Mouse (Mus musculus) embryonic fibroblast, embryonic 13.5 days (primary cell): Measurements from ENCODE around the gene Il11ra1. TPM values are rescaled to one million over a fixed set of nuclear protein-coding genes. Genes with fewer than 3 reads are reported as not detected.

Source experiments
- H3K27ac ChIP-seq: 2 replicates; pipeline ENCODE4 v1.5.1; 2012; ENCODE audit warnings: low read length, control low read depth, inconsistent platforms; ENCODE audit not compliant: insufficient read depth
- H3K4me1 ChIP-seq: 2 replicates; pipeline ENCODE4 v1.6.1; 2011; ENCODE audit warnings: low read length; ENCODE audit not compliant: control insufficient read depth, insufficient read depth
- H3K4me3 ChIP-seq: 2 replicates; pipeline ENCODE4 v1.5.1; 2011; ENCODE audit warnings: mild to moderate bottlenecking, control low read depth, low read length; ENCODE audit not compliant: insufficient read depth
- CTCF ChIP-seq: IDR thresholded peaks from 2 replicates; pipeline ENCODE4 v1.5.1; 2011; ENCODE audit warnings: mild to moderate bottlenecking, control low read depth, low read length, moderate library complexity, borderline replicate concordance; ENCODE audit not compliant: insufficient read depth
- POLR2A ChIP-seq: IDR thresholded peaks from 2 replicates; pipeline ENCODE4 v1.6.1; 2011; ENCODE audit warnings: low read depth, mild to moderate bottlenecking, control low read depth, low read length, moderate library complexity
- polyA plus RNA-seq: library from polyadenylated mRNA; stranded (reverse); fragments of >200 nt; gene quantifications from 2 replicates; pipeline ENCODE4 v1.2.4, GENCODE M21; 2011; ENCODE audit warnings: low read depth; ENCODE audit not compliant: missing spikeins, insufficient read length

Gene Il11ra1
- polyA plus RNA-seq, 1 experiment = 97.4 TPM

DNA sequence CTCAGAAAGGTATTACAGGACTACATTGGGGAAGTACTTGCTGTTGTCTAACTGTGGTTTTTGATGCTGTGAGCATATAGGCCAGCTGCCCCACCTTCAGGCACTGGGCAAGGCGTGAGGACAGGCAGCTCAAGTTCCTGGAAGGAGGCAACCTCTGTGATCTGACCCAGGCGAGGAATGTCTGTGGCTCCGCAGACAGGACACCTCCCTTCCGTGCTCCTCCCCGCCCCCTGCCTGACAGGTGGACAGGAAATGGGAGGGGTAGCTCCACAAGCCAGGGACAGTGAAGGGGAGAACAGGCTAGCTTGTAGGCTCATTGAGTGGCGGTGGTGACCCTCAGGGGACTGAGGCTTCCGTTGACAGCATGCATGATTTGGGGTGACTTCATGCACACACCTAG lies 35.3 kb upstream of the Il11ra1 start:
- Histone ChIP-seq H3K4me3 (no peak overlapping the region), H3K4me1 (0 out of 2 replicates have a peak, but pooled peaks cover 2% of the 10 kb centered on the region), H3K27ac (no peak overlapping the region)
- no peak for TF ChIP-seq CTCF
- no peak for TF ChIP-seq POLR2A

DNA sequence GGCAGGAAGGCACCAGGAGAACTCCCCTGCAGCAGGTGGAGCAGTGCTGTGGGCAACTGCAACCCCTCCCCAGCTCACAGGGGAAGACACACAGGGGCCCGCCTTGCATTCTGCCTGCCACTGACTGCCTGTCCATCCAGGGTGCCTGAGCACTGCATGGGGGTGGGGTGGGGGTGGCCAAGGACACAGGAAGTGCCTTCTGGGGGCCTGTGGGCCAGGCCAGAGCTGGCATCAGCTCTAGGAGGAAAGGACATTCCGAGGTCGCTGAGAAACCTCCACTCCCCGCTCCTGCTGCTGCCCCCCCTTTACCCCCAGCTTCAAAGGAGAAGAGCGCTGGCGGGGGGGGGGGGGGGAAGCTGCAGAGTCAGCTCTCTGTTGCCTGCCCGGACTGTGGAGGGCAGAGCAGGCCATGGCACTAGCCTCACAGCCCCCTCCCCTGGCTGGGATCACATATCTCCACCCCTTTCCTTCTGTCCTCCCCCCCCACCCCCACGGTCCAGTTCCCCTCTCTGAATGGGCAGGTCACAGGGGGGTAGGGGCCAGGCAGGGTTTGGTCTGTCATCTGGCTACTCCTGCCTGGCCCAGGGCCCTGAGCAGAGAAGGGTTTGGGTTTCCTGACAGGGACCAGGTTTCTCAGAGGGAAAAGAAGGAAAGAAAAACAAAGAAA lies 34.6 kb upstream of the Il11ra1 start:
- Histone ChIP-seq H3K4me3 (no peak overlapping the region), H3K4me1 (0 out of 2 replicates have a peak, but pooled peaks cover 7% of the 10 kb centered on the region), H3K27ac (no peak overlapping the region)
- TF ChIP-seq POLR2A (no peak), CTCF (no peak)

DNA sequence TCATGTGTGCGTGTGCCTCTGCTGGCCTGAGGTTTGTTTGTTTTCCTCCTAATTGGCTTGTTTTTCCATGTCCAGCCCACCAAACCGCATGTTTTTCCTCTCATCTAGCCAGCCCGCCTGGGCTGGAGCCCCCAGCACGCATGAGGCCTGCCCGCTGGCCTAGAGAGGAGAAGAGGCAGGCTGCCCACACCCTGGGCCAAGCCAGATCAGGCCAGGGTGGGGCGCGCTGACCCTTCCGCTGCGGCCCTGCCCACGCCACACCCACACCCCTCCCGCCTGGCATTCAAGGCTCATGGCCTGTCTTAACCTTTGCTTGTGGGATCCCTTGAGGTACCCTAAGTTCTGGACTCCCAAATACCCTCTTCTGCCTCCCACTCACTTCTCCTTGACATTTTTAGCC lies 33.1 kb upstream of the Il11ra1 start:
- TF ChIP-seq CTCF = no peak
- TF ChIP-seq POLR2A = no peak
- Histone ChIP-seq H3K4me1 (0 out of 2 replicates have a peak, but pooled peaks cover 7% of the 10 kb centered on the region), H3K27ac (no peak overlapping the region), H3K4me3 (no peak overlapping the region)

DNA sequence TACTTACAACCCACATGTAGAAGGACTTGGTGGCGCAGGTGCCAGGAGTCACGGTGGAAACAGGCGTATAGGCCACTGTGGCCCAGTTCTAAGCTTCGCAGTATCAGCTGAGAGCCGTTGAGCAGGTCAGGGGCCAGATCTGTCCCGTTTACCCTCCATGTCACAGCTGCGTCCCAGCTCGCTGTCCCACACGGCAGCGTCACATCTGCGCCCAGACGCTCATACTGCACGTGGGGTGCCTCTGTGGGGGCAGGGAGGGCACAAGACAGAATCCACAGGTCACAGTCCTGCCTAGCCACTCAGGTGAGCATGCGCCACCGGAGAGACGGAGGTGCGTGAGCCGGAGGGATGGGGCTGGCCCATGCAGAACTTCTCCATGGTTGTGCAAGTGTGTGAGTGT lies 29.0 kb upstream of the Il11ra1 start:
- H3K4me3 ChIP-seq = no peak overlapping the region
- no peak for TF ChIP-seq CTCF
- TF ChIP-seq POLR2A = no peak
- H3K27ac ChIP-seq = no peak overlapping the region
- H3K4me1 ChIP-seq = 0 out of 2 replicates have a peak, but pooled peaks cover 7% of the 10 kb centered on the region

DNA sequence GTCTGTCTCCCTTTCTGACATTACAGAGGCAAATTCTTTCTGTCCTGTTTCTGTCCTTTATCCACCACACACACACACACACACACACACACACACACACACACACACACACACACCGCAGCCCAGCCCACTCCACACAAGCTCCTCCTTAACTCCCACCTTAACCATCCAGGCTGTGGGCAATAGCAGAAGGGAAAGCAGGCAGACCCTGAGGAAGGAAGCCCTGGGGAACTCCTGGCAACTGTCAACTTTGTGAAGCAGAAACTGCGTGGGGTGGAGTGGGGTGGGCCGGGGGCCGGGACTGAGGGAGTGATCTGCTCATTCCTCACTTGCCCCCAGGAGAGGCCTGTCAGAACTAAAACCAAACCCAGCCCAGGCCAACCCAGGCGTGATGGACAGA lies 28.3 kb upstream of the Il11ra1 start:
- no peak overlapping the region for H3K27ac ChIP-seq
- peaks cover 10% of the 10 kb centered on the region; the same call in 1 of the 2 replicates for H3K4me1 ChIP-seq
- H3K4me3 ChIP-seq = no peak overlapping the region
- TF ChIP-seq CTCF (no peak), POLR2A (no peak)

DNA sequence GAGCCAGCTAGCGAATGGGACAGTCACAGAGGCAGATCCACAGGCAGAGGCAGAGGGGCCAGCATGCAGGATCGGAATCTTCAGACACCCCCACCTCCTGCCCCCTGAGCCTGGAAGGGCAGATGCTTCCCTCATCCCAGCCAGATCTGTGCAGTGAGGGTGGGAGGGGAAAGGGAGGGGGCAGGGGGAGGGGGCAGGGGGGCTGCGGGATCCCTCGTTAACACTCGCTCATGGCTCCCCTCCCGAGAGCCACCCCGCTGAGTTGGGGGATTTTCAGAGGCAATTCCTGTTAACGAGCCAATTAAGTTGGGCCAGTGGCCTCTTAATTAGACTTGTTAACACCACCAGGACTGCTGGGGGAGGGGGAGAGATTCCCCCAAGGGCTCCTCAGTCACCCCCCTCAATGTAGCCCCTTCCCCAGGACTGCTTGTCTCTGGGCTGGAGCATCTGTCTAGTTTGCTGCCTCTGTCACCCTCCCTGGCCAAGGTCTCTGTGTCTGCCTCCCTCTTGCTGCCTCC lies 27.8 kb upstream of the Il11ra1 start:
- TF ChIP-seq POLR2A = no peak
- TF ChIP-seq CTCF = no peak
- H3K4me1 ChIP-seq = peaks cover 13% of the 10 kb centered on the region; the same call in 1 of the 2 replicates
- no peak overlapping the region for H3K4me3 ChIP-seq
- H3K27ac ChIP-seq = no peak overlapping the region

DNA sequence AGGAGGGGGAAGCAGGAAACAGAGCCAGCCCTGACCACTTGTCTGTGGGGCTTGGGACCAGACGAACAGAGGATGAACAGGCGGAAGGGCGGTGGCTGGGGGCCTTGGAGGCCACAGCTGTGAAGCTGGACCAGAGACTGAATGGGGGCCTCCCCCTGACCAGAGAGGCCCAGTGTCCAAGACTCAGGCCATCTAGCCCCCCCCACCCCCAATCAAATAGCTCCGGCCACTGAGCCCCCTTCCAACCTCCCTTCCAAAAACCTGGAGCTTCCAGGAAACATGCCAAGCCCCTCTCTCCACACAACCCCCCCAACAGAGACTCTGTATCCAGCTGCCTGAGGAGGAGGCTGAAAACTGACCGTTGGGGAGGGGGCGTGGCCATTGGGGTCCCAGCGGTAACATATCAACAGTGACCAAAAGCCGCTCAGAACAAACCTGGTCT lies 27.2 kb upstream of the Il11ra1 start:
- TF ChIP-seq CTCF (no peak), POLR2A (no peak)
- no peak overlapping the region for H3K27ac ChIP-seq
- no peak overlapping the region for H3K4me3 ChIP-seq
- peaks cover 16% of the 10 kb centered on the region for H3K4me1 ChIP-seq

DNA sequence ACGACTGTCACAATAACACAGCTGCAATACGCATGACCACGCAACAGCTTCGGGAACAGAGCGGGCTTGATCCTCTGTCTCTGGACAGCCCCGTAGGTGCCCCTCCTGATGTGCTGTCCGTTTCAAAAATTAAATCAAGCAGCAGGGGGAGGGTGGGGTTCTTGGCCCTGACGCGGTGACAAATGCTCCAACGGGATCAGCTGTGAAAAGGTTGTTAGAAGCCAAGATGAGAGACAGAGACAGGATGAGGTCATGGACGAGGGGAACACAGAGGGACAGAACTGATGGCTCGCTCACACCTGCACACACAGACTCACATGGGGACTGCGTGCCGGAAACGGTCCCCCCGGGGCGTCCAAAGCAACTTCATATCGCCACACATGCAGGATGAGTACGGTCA lies 26.6 kb upstream of the Il11ra1 start:
- peaks cover 17% of the 10 kb centered on the region for H3K4me1 ChIP-seq
- no peak overlapping the region for H3K27ac ChIP-seq
- TF ChIP-seq CTCF (no peak), POLR2A (no peak)
- no peak overlapping the region for H3K4me3 ChIP-seq

DNA sequence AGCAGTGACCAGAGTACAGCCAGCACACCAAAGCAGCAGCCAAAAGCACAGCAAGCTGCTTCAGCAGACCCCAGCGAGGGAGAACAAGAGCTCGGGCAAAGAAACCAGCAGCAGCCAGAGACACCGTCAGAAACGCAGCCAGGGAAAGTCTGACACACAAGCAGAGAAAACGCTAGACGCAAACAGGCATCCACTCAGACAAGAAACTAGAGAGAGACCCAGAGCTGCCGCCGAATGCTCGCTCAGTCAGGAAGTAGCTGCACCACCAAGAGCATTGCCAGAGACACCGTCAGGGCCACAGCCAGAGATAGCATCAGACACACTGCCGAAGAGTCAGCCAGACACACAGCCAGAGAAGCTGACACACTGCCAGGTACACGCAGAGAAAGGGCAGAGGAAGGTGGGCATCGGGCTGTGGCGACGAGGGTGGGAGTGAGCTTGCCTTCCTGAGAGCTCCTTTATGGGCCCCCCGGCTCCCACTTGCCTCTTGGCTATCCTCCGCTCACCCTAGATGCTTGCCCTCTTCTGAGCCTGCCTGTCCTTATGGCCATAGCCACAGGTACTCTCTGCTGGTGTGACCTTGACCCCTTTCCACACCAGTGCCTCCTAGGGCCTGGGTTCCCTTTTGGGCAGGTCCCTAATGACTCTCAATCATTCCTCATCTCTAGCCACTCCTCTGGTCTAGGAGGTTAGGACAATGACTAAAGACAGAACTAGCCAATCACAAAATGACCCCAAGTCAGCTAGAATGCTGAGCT lies 23.4 kb upstream of the Il11ra1 start:
- Histone ChIP-seq H3K4me1 (peaks cover 10% of the 10 kb centered on the region), H3K27ac (no peak overlapping the region), H3K4me3 (no peak overlapping the region)
- no peak for TF ChIP-seq POLR2A
- TF ChIP-seq CTCF = no peak
